Mouse (Mus musculus) forebrain, embryonic 13.5 days (tissue): ENCODE measurements at regions not wholly inside any gene's neighbourhood (a gene's known extent, or its start where the extent isn't known, plus 50 kb on each side); places are given as distances from the start of the nearest gene placed in this dataset.
A peak's percentile ranks its signal among the peaks of the same experiment; 100 is the strongest.

Source experiments
- ATAC-seq: fragments of 200-750 bp; cut with Nextera tagmentation; 2 replicates; pipeline ENCODE4 v1.8.0; 2017
- H3K27ac ChIP-seq: fragments of 300-500 bp; sonication (generic); 2 replicates; pipeline ENCODE4 v1.5.1; 2015; ENCODE audit warnings: inconsistent platforms, mild to moderate bottlenecking, moderate library complexity
- H3K27me3 ChIP-seq: fragments of 300-500 bp; sonication (generic); 2 replicates; pipeline ENCODE4 v1.6.1; 2015; ENCODE audit warnings: mild to moderate bottlenecking, inconsistent platforms
- H3K36me3 ChIP-seq: fragments of 300-500 bp; sonication (generic); 2 replicates; pipeline ENCODE4 v1.6.1; 2015; ENCODE audit warnings: mild to moderate bottlenecking, inconsistent platforms; ENCODE audit not compliant: poor library complexity, severe bottlenecking
- H3K4me1 ChIP-seq: fragments of 300-500 bp; sonication (generic); 2 replicates; pipeline ENCODE4 v1.6.1; 2015; ENCODE audit warnings: inconsistent platforms
- H3K4me2 ChIP-seq: fragments of 300-500 bp; sonication (generic); 2 replicates; pipeline ENCODE4 v1.6.1; 2015; ENCODE audit warnings: inconsistent platforms, mild to moderate bottlenecking, moderate library complexity
- H3K4me3 ChIP-seq: fragments of 300-500 bp; sonication (generic); 2 replicates; pipeline ENCODE4 v1.5.1; 2015; ENCODE audit warnings: mild to moderate bottlenecking, inconsistent platforms
- H3K9ac ChIP-seq: fragments of 300-500 bp; sonication (generic); 2 replicates; pipeline ENCODE4 v1.6.1; 2015; ENCODE audit warnings: mild to moderate bottlenecking, inconsistent platforms
- H3K9me3 ChIP-seq: fragments of 300-500 bp; sonication (generic); replicated peaks from 2 replicates; pipeline ENCODE4 v1.6.1; 2016; ENCODE audit warnings: inconsistent platforms
- WGBS: fragments of 180-500 bp; shearing (Covaris S2); methylation state at CpG from one replicate; pipeline ENCODE4 v1.1.7; 2015; 5-methylcytosine and 5-hydroxymethylcytosine counted together

DNA sequence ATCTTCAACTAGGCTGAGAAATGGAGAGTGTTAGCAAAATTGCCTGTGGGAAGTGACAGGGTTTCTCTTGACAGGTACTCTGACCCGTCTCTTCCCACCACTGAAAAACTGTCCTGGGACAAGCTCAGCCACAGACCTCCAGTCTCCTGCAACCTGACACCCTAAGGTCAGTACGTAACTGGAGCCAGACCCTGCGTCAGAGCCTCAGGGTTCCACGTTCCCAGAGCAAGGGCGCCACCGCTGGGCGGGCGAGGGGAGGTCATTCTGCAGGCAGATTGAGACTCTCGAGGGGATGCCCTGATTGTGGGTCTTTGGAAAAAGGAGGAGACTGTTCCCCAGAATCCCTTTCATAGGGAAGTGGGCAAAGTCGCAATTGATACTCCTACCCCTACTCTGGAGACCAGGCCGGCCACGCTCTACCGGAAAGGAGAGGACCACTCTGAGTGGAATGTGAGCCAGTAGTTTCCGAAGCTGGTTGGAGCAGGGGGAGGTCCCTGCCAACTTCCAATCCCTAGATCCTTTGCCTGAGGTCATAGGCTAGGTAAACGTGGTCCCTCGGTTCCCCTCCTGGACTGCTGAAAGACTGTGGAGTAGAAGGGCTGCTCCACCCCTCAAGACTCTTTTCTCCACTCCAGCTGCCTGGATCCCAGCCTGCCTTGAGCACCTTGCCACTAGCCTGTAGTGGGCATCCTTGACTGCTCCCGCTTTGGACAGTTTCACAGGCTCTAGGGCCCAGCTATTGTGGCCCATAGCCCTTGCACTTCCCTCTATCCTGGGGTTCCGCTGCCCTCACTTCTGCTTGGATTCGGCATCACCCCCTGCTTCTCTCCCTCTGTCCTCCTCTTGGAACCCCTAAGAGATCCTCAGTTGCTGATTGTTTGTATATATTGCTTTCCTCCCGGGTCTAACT is 61.0 kb upstream of the Lpcat1 start:
- H3K27ac ChIP-seq: no peak overlapping the region

DNA sequence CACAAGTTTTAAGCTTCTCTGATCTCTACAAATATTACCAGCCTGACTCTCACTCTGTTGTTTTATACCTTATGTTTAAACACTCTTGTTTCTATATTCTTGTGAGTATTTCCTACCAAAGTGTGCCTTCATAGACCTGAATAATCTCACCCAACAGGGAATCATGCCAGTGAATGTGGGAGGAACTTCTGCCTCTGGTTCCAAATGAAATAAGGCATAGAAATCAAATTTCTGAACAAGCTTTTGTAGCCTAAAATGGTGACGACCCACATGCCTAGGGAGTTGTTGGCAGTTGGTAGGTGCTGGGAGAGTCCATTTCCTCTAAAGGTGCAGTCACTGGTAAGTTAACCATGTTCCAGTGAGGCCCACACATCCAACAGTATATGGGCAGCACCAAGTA is 66.1 kb upstream of the Lpcat1 start:
- H3K27ac ChIP-seq: no peak overlapping the region
- no peak overlapping the region for H3K4me2 ChIP-seq
- no peaks in the 10 kb centered on the region for H3K36me3 ChIP-seq
- H3K4me3 ChIP-seq: no peak overlapping the region
- no peaks in the 10 kb centered on the region for H3K4me1 ChIP-seq
- H3K9me3 ChIP-seq: no peaks in the 10 kb centered on the region
- 0 out of 2 replicates have a peak, but pooled peaks cover 2% of the 10 kb centered on the region for H3K27me3 ChIP-seq
- 81% methylated on average over 1 of the region's 1 CpGs for WGBS
- ATAC-seq: no peak
- no peak overlapping the region for H3K9ac ChIP-seq

More for the DNA sequence above, 61.0 kb upstream of the Lpcat1 start:
- Histone ChIP-seq H3K9me3 (no peaks in the 10 kb centered on the region), H3K4me3 (no peak overlapping the region), H3K9ac (no peak overlapping the region), H3K4me1 (no peaks in the 10 kb centered on the region), H3K4me2 (peak overlapping the region; percentile 1; the same call in 1 of the 2 replicates), H3K36me3 (no peaks in the 10 kb centered on the region), H3K27me3 (0 out of 2 replicates have a peak, but pooled peaks cover 5% of the 10 kb centered on the region)
- WGBS: 16% methylated on average over 20 of the region's 20 CpGs
- no peak; the same call in 1 of the 2 replicates for ATAC-seq

DNA sequence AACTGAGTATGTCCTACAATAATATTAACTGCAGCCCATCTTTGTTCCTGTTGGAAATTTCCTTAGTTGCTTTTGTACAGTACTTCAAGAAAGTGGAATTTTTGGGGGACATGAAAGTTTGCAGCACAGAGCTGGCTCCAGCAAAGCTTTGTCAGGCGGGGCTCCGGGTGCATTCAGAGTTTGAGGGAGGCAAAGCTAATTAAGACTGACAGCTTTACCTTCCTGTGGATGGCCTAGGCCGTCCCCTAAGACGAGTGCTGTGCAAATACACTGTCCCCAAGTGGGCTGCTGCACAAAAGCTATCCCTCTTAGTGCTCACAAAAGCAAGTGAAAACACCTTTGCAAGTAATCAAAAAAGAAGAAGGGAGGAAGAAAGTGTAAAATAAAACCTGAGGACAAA is 68.7 kb upstream of the Ndufs6 start:
- no peaks in the 10 kb centered on the region for H3K4me1 ChIP-seq
- no peak overlapping the region for H3K27ac ChIP-seq
- H3K4me2 ChIP-seq: no peak overlapping the region
- no peak for ATAC-seq
- no peaks in the 10 kb centered on the region for H3K27me3 ChIP-seq
- no peaks in the 10 kb centered on the region for H3K36me3 ChIP-seq
- H3K4me3 ChIP-seq: no peak overlapping the region
- WGBS: 14% methylated on average over 4 of the region's 4 CpGs
- no peak overlapping the region for H3K9ac ChIP-seq
- no peaks in the 10 kb centered on the region for H3K9me3 ChIP-seq

DNA sequence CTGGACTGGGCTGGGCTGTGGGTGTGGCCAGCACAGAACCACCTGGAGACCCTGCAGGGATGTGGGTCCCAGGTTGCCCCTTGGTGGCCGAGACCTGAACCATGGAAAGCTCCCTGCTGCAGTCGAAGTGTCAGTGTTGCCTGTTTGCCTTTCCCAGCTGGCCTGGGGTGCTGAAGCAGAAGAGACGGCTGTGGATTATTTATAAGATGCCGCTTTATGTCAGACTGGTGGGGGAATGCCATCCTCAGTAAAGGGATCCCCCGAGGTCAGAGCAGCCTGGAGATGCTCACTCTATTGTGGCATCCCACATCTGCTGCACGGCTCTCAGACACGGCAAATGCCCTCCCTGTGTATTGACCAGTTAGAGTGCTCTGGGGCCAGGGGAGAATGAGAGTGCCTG is 67.5 kb upstream of the Ndufs6 start:
- WGBS: 65% methylated on average over 7 of the region's 7 CpGs
- H3K27ac ChIP-seq: no peak overlapping the region
- H3K27me3 ChIP-seq: no peaks in the 10 kb centered on the region
- H3K4me2 ChIP-seq: no peak overlapping the region
- no peak for ATAC-seq
- H3K36me3 ChIP-seq: no peaks in the 10 kb centered on the region
- H3K9ac ChIP-seq: no peak overlapping the region
- no peaks in the 10 kb centered on the region for H3K9me3 ChIP-seq
- H3K4me3 ChIP-seq: no peak overlapping the region
- H3K4me1 ChIP-seq: no peaks in the 10 kb centered on the region

DNA sequence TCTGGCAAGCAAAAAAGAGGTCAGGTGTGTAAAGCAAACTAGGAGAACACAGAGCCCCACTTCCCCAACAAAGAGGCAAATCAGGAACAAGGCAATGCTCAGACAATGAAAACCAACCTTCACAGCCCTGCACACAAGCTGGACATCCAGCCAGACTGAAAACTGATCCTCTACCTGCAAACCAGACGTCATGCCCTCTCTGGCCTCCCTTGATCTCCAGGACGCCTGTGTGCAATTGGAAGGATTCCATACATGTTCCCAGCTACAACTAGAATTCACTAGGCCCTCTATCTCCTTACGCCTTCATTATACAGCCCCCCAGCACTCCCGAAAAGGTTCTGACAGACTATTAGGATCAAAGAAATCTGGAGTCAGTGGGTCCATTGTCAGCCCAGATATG is 60.7 kb upstream of the Ndufs6 start:
- no peaks in the 10 kb centered on the region for H3K36me3 ChIP-seq
- H3K27ac ChIP-seq: no peak overlapping the region
- no peak for ATAC-seq
- no peaks in the 10 kb centered on the region for H3K9me3 ChIP-seq
- H3K4me3 ChIP-seq: no peak overlapping the region
- no peak overlapping the region for H3K9ac ChIP-seq
- WGBS: 80% methylated on average over 4 of the region's 4 CpGs
- H3K27me3 ChIP-seq: no peaks in the 10 kb centered on the region
- H3K4me1 ChIP-seq: no peaks in the 10 kb centered on the region
- no peak overlapping the region for H3K4me2 ChIP-seq

DNA sequence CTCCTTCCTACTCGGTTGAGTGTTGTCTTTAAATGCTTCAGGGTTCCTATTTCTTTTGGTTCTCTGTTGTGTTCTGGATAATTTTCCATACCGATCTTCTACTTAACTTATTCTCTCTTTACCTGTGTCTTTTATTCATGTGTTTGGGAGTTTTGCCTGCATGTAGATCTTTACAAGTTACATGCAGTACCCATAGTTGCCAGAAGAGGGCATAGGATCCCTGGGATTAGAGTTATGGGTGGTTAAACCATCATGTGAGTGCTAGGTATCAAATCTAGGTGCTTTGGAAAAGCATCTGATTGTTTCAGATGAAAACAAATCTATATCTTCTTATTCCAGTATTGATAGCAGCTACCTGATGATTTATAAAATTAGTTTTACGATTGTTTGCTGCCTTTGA is 55.2 kb upstream of the Ndufs6 start:
- WGBS: 73% methylated on average over 3 of the region's 3 CpGs

More for the DNA sequence above, 55.2 kb upstream of the Ndufs6 start:
- ATAC-seq: no peak
- no peaks in the 10 kb centered on the region for H3K9me3 ChIP-seq
- H3K27me3 ChIP-seq: no peaks in the 10 kb centered on the region
- H3K4me3 ChIP-seq: no peak overlapping the region
- no peak overlapping the region for H3K27ac ChIP-seq
- no peak overlapping the region for H3K9ac ChIP-seq
- no peaks in the 10 kb centered on the region for H3K36me3 ChIP-seq
- no peaks in the 10 kb centered on the region for H3K4me1 ChIP-seq
- H3K4me2 ChIP-seq: no peak overlapping the region
